Mouse (Mus musculus): Measurements from ENCODE around the gene Arfgef2. TPM values are rescaled to one million over a fixed set of nuclear protein-coding genes. Genes with fewer than 3 reads are reported as not detected.

The Arfgef2 gene
- total and polyA plus RNA-seq, 3 experiments: 19.1 to 27.4 (median 24.5) TPM

DNA sequence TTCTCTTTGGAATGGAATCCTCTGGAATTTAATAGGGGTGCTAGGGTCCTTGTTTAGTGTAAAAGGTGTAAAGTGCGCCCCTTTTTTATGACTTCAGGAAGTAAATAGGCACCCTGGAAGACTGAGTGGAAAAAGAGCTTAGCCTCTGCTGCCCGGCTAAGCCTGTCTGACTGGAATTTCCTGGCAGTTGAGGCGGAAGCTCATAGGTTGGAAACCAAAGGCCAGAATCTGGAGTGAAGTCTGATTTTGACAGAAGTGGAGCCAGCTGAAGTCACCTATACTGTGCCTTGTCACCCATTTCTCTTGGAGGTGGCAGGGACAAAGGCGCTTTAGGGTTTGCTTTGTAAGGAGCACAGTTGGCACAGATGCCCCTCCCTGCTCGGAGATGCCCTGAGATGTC, 25.0 kb downstream of the Arfgef2 start:
- Histone ChIP-seq H3K27me3 (ENCODE audit: control insufficient read depth in 1 of 2, insufficient read depth in 2 of 2, low read length in 2 of 2) (no peaks in the 10 kb centered on the region), H3K79me2 (ENCODE audit: control insufficient read depth, insufficient read depth, low read length, poor library complexity) (no peaks in the 10 kb centered on the region), H3K9ac (ENCODE audit: control insufficient read depth, low read depth, low read length, poor library complexity, severe bottlenecking) (no peak overlapping the region), H3K36me3 (ENCODE audit: control insufficient read depth in 1 of 2, insufficient read depth in 2 of 2, low read length in 2 of 2) (peaks cover 0 to 5% of the 10 kb centered on the region in 2 experiments; a peak in 1 of 4 replicates), H3K27ac (ENCODE audit: control insufficient read depth, low read depth, low read length) (no peak overlapping the region), H3K4me3 (ENCODE audit: control insufficient read depth in 1 of 2, insufficient read depth in 1 of 2, low read depth in 2 of 2, low read length in 2 of 2) (no peak overlapping the region), H3K9me3 (replicated peaks; ENCODE audit: insufficient read depth, low read length) (no peaks in the 10 kb centered on the region), H3K4me1 (ENCODE audit: control insufficient read depth in 1 of 2, insufficient read depth in 2 of 2, low read length in 2 of 2) (no peaks in the 10 kb centered on the region)
- TF ChIP-seq NELFE (IDR thresholded peaks at IDR 0.05; ENCODE audit: low read depth, low read length): no peak
- no peak for TF ChIP-seq ELF1 (IDR thresholded peaks at IDR 0.05; ENCODE audit: low read depth, low read length)
- TF ChIP-seq MEF2A (IDR thresholded peaks at IDR 0.05; ENCODE audit: extremely low read depth, insufficient replicate concordance, low read depth, low read length, poor library complexity, severe bottlenecking): no peak
- TF ChIP-seq CTCF (IDR thresholded peaks at IDR 0.05 in 2 of 3, conservative IDR thresholded peaks at IDR 0.05 in 1 of 3; ENCODE audit: control insufficient read depth in 1 of 3, insufficient read depth in 1 of 3, low read depth in 2 of 3, low read length in 3 of 3, poor library complexity in 1 of 3, severe bottlenecking in 1 of 3): no peak
- TF ChIP-seq POLR2A (IDR thresholded peaks at IDR 0.05; ENCODE audit: control insufficient read depth in 1 of 2, insufficient read depth in 1 of 2, low read depth in 1 of 2, low read length in 2 of 2, poor library complexity in 1 of 2): no peak
- no peak for TF ChIP-seq EP300 (IDR thresholded peaks at IDR 0.05; ENCODE audit: low read depth in 1 of 2, low read length in 2 of 2)
- TF ChIP-seq ETS1 (IDR thresholded peaks at IDR 0.05; ENCODE audit: low read depth, low read length): no peak
- TF ChIP-seq KAT2A (conservative IDR thresholded peaks at IDR 0.05; ENCODE audit: low read depth, low read length): no peak
- TF ChIP-seq ZKSCAN1 (IDR thresholded peaks at IDR 0.05; ENCODE audit: low read depth, low read length): no peak
- no peak for DNase-seq (ENCODE audit: low read depth, low spot score)

- no peaks in the 10 kb centered on the region for H3K27me3 ChIP-seq (ENCODE audit: control insufficient read depth in 1 of 2, insufficient read depth in 2 of 2, low read length in 2 of 2)
- no peak overlapping the region for H3K9ac ChIP-seq (ENCODE audit: control insufficient read depth, low read depth, low read length, poor library complexity, severe bottlenecking)
- H3K36me3 ChIP-seq (ENCODE audit: control insufficient read depth in 1 of 2, insufficient read depth in 2 of 2, low read length in 2 of 2): peaks cover 0 to 5% of the 10 kb centered on the region in 2 experiments; a peak in 1 of 4 replicates
- no peak for DNase-seq (ENCODE audit: low read depth, low spot score)
- H3K27ac ChIP-seq (ENCODE audit: control insufficient read depth, low read depth, low read length): no peak overlapping the region
- TF ChIP-seq EP300 (IDR thresholded peaks at IDR 0.05; ENCODE audit: low read depth in 1 of 2, low read length in 2 of 2) (no peak), MAX (IDR thresholded peaks at IDR 0.05; ENCODE audit: low read length) (no peak), MXI1 (IDR thresholded peaks at IDR 0.05; ENCODE audit: low read depth, low read length) (no peak), ETS1 (IDR thresholded peaks at IDR 0.05; ENCODE audit: low read depth, low read length) (no peak), USF2 (IDR thresholded peaks at IDR 0.05; ENCODE audit: borderline replicate concordance in 1 of 2, insufficient read depth in 1 of 2, low read depth in 1 of 2, low read length in 2 of 2) (no peak), CHD1 (IDR thresholded peaks at IDR 0.05; ENCODE audit: low read depth, low read length) (no peak), GATA1 (IDR thresholded peaks at IDR 0.05; ENCODE audit: low read depth, low read length) (no peak), CTCF (IDR thresholded peaks at IDR 0.05 in 2 of 3, conservative IDR thresholded peaks at IDR 0.05 in 1 of 3; ENCODE audit: control insufficient read depth in 1 of 3, insufficient read depth in 1 of 3, low read depth in 2 of 3, low read length in 3 of 3, poor library complexity in 1 of 3, severe bottlenecking in 1 of 3) (no peak), E2F4 (IDR thresholded peaks at IDR 0.05; ENCODE audit: borderline replicate concordance, low read depth, low read length) (no peak), RCOR1 (IDR thresholded peaks at IDR 0.05; ENCODE audit: low read depth, low read length) (no peak), MAFK (IDR thresholded peaks at IDR 0.05; ENCODE audit: borderline replicate concordance, low read depth, low read length) (no peak), NELFE (IDR thresholded peaks at IDR 0.05; ENCODE audit: low read depth, low read length) (no peak), SIN3A (IDR thresholded peaks at IDR 0.05; ENCODE audit: low read length) (no peak)
- no peaks in the 10 kb centered on the region for H3K79me2 ChIP-seq (ENCODE audit: control insufficient read depth, insufficient read depth, low read length, poor library complexity)
- no peaks in the 10 kb centered on the region for H3K4me1 ChIP-seq (ENCODE audit: control insufficient read depth in 1 of 2, insufficient read depth in 2 of 2, low read length in 2 of 2)
- no peaks in the 10 kb centered on the region for H3K9me3 ChIP-seq (replicated peaks; ENCODE audit: insufficient read depth, low read length)
- H3K4me3 ChIP-seq (ENCODE audit: control insufficient read depth in 1 of 2, insufficient read depth in 1 of 2, low read depth in 2 of 2, low read length in 2 of 2): no peak overlapping the region
These were observed 28.7 kb downstream of the Arfgef2 start for GRCm38 (mm10) chr2:166834091-166834490.
